9 mouse cellular contexts compared by ENCODE assay signal in genomic region chr10:80153713-80154112, GRCm38 (mm10). TPM values are rescaled to one million over a fixed set of nuclear protein-coding genes. Genes with fewer than 3 reads are reported as not detected.
A peak's percentile ranks its signal among the peaks of the same experiment; 100 is the strongest.
DNase-seq lines count a peak whose midpoint lies in the region; ATAC-seq and TF ChIP-seq lines count a peak whose summit lies in the region.
"Had no signal": no experiment of that assay in that cellular context is flagged by ENCODE, and none has a peak within 500 bp of the region (broad histone marks: within the 10 kb centered on the region; RNA-seq: fewer than 3 reads in every experiment).

No protein-coding gene starts in this region.

- intact Hi-C loops in heart, postnatal 25 days (cut with DNase I): no loop called here
- intact Hi-C loops in left cerebral cortex, postnatal 4 days (cut with DNase I): no loop called here

- 86% methylated on average over 19 of the region's 19 CpGs for WGBS in forebrain, embryonic 14.5 days
- 74% methylated on average over 19 of the region's 19 CpGs for WGBS in kidney, postnatal 0 days
- whole genome bisulfite sequencing in midbrain, embryonic 14.5 days: 85% methylated on average over 19 of the region's 19 CpGs

- no peaks in the 10 kb centered on the region for H3K27me3 ChIP-seq in forebrain, embryonic 14.5 days (replicated peaks; ENCODE audit: control insufficient read depth, insufficient read depth, low read length)
- no peaks in the 10 kb centered on the region for H3K27me3 ChIP-seq in kidney, postnatal 0 days (ENCODE audit: insufficient read depth, low read length)
- no peaks in the 10 kb centered on the region for H3K27me3 ChIP-seq in midbrain, embryonic 14.5 days (ENCODE audit: control insufficient read depth, insufficient read depth, low read length)

- peak overlapping the region; percentile 44 for H3K27ac ChIP-seq in forebrain, embryonic 14.5 days (ENCODE audit: low read depth, low read length)
- H3K27ac ChIP-seq in kidney, postnatal 0 days: peak overlapping the region; percentile 100
- peak overlapping the region; percentile 100 for H3K27ac ChIP-seq in midbrain, embryonic 14.5 days (replicated peaks; ENCODE audit: low read depth, low read length)

- 0 out of 2 replicates have a peak overlapping the region, but pooled peaks have one; percentile 100 for H3K4me3 ChIP-seq in forebrain, embryonic 14.5 days (ENCODE audit: low read depth, low read length)
- 0 out of 2 replicates have a peak overlapping the region, but pooled peaks have one; percentile 99 for H3K4me3 ChIP-seq in kidney, postnatal 0 days (replicated peaks; ENCODE audit: low read depth, low read length)
- peak overlapping the region; percentile 10 for H3K4me3 ChIP-seq in midbrain, embryonic 14.5 days (replicated peaks; ENCODE audit: low read depth, low read length)

- H3K4me2 ChIP-seq in forebrain, embryonic 14.5 days (ENCODE audit: low read length): peak overlapping the region; percentile 95
- H3K4me2 ChIP-seq in kidney, postnatal 0 days (ENCODE audit: low read length): peak overlapping the region; percentile 69
- H3K4me2 ChIP-seq in midbrain, embryonic 14.5 days (ENCODE audit: low read length): peak overlapping the region; percentile 98

- H3K36me3 ChIP-seq in forebrain, embryonic 14.5 days (ENCODE audit: control insufficient read depth, insufficient read depth, low read length): peaks cover 80% of the 10 kb centered on the region
- H3K36me3 ChIP-seq in kidney, postnatal 0 days (ENCODE audit: insufficient read depth, low read length): peaks cover 46% of the 10 kb centered on the region
- peaks cover 74% of the 10 kb centered on the region for H3K36me3 ChIP-seq in midbrain, embryonic 14.5 days (ENCODE audit: control insufficient read depth, insufficient read depth, low read length)

- TF ChIP-seq CTCF in kidney, postnatal 0 days (IDR thresholded peaks at IDR 0.05; ENCODE audit: low read depth): no peak

- ATAC-seq in forebrain, embryonic 14.5 days: no peak
- no peak for ATAC-seq in kidney, postnatal 0 days (replicated peaks; ENCODE audit: low FRiP score, low read depth)
- no peak for ATAC-seq in midbrain, embryonic 14.5 days (ENCODE audit: low FRiP score, low TSS enrichment)

- DNase-seq in heart, adult 11 months: peak; percentile 94
- no peak for DNase-seq in heart, postnatal 25 days (ENCODE audit: low spot score)
- DNase-seq in forebrain, embryonic 14.5 days (ENCODE audit: low spot score): no peak
- DNase-seq in kidney, postnatal 0 days (ENCODE audit: low spot score): no peak
- DNase-seq in midbrain, embryonic 14.5 days: no peak
- DNase-seq in spleen, adult 18-20 months: no peak
- no peak for DNase-seq in left cerebral cortex, postnatal 4 days
- no peak for DNase-seq in gastrocnemius, postnatal 4 days (ENCODE audit: low spot score in 2 of 2)
- DNase-seq: adrenal gland, postnatal 10 days had no signal

- peak overlapping the region; percentile 100 for H3K9ac ChIP-seq in forebrain, embryonic 14.5 days (ENCODE audit: low read length)
- peak overlapping the region; percentile 98; the same call in 1 of the 2 replicates for H3K9ac ChIP-seq in kidney, postnatal 0 days (ENCODE audit: low read depth, low read length)
- H3K9ac ChIP-seq in midbrain, embryonic 14.5 days (replicated peaks; ENCODE audit: low read length): peak overlapping the region; percentile 100

- H3K4me1 ChIP-seq in forebrain, embryonic 14.5 days (ENCODE audit: control insufficient read depth, insufficient read depth, low read length): peaks cover 21% of the 10 kb centered on the region
- peaks cover 65% of the 10 kb centered on the region for H3K4me1 ChIP-seq in kidney, postnatal 0 days (replicated peaks; ENCODE audit: insufficient read depth, low read length)
- peaks cover 35% of the 10 kb centered on the region for H3K4me1 ChIP-seq in midbrain, embryonic 14.5 days (ENCODE audit: control insufficient read depth, insufficient read depth, low read length)

- H3K9me3 ChIP-seq in forebrain, embryonic 14.5 days (replicated peaks; ENCODE audit: control insufficient read depth, low read length): no peaks in the 10 kb centered on the region
- H3K9me3 ChIP-seq in kidney, postnatal 0 days (replicated peaks; ENCODE audit: low read length): no peaks in the 10 kb centered on the region
- H3K9me3 ChIP-seq in midbrain, embryonic 14.5 days (ENCODE audit: control insufficient read depth, low read length): no peaks in the 10 kb centered on the region

RNA-seq across cellular contexts. Expression of gene Midn, which starts 5.6 kb away (rescaled TPM):
- total RNA-seq in heart, postnatal 25 days (2021): 100 to 1,000 TPM in 1 of 2 experiments, 10 to 100 TPM in 1; 92.1 to 120 TPM
- 67.0 and 73.6 TPM in 2 replicates for polyA plus RNA-seq in forebrain, embryonic 14.5 days (2014; fragmentation: Nextera tagmentation; extraction: Ambion mirVana)
- polyA plus RNA-seq in kidney, postnatal 0 days (2015; fragmentation: Nextera tagmentation; extraction: Ambion mirVana): 13.7 and 18.6 TPM in 2 replicates
- 62.6 and 65.6 TPM in 2 replicates for polyA plus RNA-seq in midbrain, embryonic 14.5 days (2014; fragmentation: Nextera tagmentation; extraction: Ambion mirVana)
- 100 to 1,000 TPM; 158 to 163 TPM for total RNA-seq in left cerebral cortex, postnatal 4 days (2021)
- 10 to 100 TPM; 67.7 to 74.0 TPM for total RNA-seq in gastrocnemius, postnatal 4 days (2021)

RNA-seq across cellular contexts. Expression of gene Cirbp, which starts 12.1 kb away (rescaled TPM):
- 10 to 100 TPM; 31.7 to 43.1 TPM for total RNA-seq in heart, postnatal 25 days (2021)
- 239 and 266 TPM in 2 replicates for polyA plus RNA-seq in forebrain, embryonic 14.5 days (2014; fragmentation: Nextera tagmentation; extraction: Ambion mirVana)
- polyA plus RNA-seq in kidney, postnatal 0 days (2015; fragmentation: Nextera tagmentation; extraction: Ambion mirVana): 290 and 317 TPM in 2 replicates
- 295 and 421 TPM in 2 replicates for polyA plus RNA-seq in midbrain, embryonic 14.5 days (2014; fragmentation: Nextera tagmentation; extraction: Ambion mirVana)
- 100 to 1,000 TPM; 211 to 228 TPM for total RNA-seq in left cerebral cortex, postnatal 4 days (2021)
- total RNA-seq in gastrocnemius, postnatal 4 days (2021): 100 to 1,000 TPM; 107 to 153 TPM

RNA-seq across cellular contexts. Expression of gene Cbarp, which starts 13.1 kb away (rescaled TPM):
- 1 to 10 TPM; 2.4 to 3.1 TPM for total RNA-seq in heart, postnatal 25 days (2021)
- 41.0 and 42.4 TPM in 2 replicates for polyA plus RNA-seq in forebrain, embryonic 14.5 days (2014; fragmentation: Nextera tagmentation; extraction: Ambion mirVana)
- polyA plus RNA-seq in kidney, postnatal 0 days (2015; fragmentation: Nextera tagmentation; extraction: Ambion mirVana): 4.7 and 6.4 TPM in 2 replicates
- 78.9 and 101 TPM in 2 replicates for polyA plus RNA-seq in midbrain, embryonic 14.5 days (2014; fragmentation: Nextera tagmentation; extraction: Ambion mirVana)
- total RNA-seq in left cerebral cortex, postnatal 4 days (2021): 100 to 1,000 TPM; 299 to 316 TPM
- 1 to 10 TPM; 2.2 to 2.7 TPM for total RNA-seq in gastrocnemius, postnatal 4 days (2021)

RNA-seq across cellular contexts. Expression of gene Atp5d, which starts 15.3 kb away (rescaled TPM):
- total RNA-seq in heart, postnatal 25 days (2021): 1,000 to 10,000 TPM; 1,252 to 1,264 TPM
- polyA plus RNA-seq in forebrain, embryonic 14.5 days (2014; fragmentation: Nextera tagmentation; extraction: Ambion mirVana): 412 and 467 TPM in 2 replicates
- polyA plus RNA-seq in kidney, postnatal 0 days (2015; fragmentation: Nextera tagmentation; extraction: Ambion mirVana): 936 and 986 TPM in 2 replicates
- polyA plus RNA-seq in midbrain, embryonic 14.5 days (2014; fragmentation: Nextera tagmentation; extraction: Ambion mirVana): 407 and 480 TPM in 2 replicates
- total RNA-seq in left cerebral cortex, postnatal 4 days (2021): 100 to 1,000 TPM; 247 to 270 TPM
- 100 to 1,000 TPM; 522 to 564 TPM for total RNA-seq in gastrocnemius, postnatal 4 days (2021)

RNA-seq across cellular contexts. Expression of gene 1600002K03Rik, which starts 19.0 kb away (rescaled TPM):
- total RNA-seq in heart, postnatal 25 days (2021): 1 to 10 TPM; 4.2 to 5.2 TPM
- polyA plus RNA-seq in forebrain, embryonic 14.5 days (2014; fragmentation: Nextera tagmentation; extraction: Ambion mirVana): 7.2 and 9.0 TPM in 2 replicates
- 9.3 and 11.0 TPM in 2 replicates for polyA plus RNA-seq in kidney, postnatal 0 days (2015; fragmentation: Nextera tagmentation; extraction: Ambion mirVana)
- polyA plus RNA-seq in midbrain, embryonic 14.5 days (2014; fragmentation: Nextera tagmentation; extraction: Ambion mirVana): 5.7 and 9.9 TPM in 2 replicates
- total RNA-seq in left cerebral cortex, postnatal 4 days (2021): 1 to 10 TPM; 6.0 to 6.1 TPM
- total RNA-seq in gastrocnemius, postnatal 4 days (2021): 1 to 10 TPM; 3.4 to 3.8 TPM

Comparison
In these comparisons a context has a peak if more than half of its experiments do, and no peak if none do; other contexts are left out.
1. H3K27ac ChIP-seq: peak in every context shown above with its lines; median percentile 100 in kidney, postnatal 0 days; 100 in midbrain, embryonic 14.5 days; 44 in forebrain, embryonic 14.5 days.
2. H3K4me3 ChIP-seq: peak in every context shown above with its lines; median percentile 100 in forebrain, embryonic 14.5 days; 99 in kidney, postnatal 0 days; 10 in midbrain, embryonic 14.5 days.
3. RNA of gene Cbarp, which starts 13.1 kb away (total RNA-seq): 299 to 316 TPM in left cerebral cortex, postnatal 4 days; 2.4 to 3.1 TPM in heart, postnatal 25 days and 2.2 to 2.7 TPM in gastrocnemius, postnatal 4 days; every median in the first group is over 10 times any median in the second.
4. Peak in every context shown above with its lines, with median percentiles within 50 percentile points of each other: H3K4me2 ChIP-seq and H3K9ac ChIP-seq.